Mouse (Mus musculus) midbrain, postnatal 0 days (tissue): Measurements from ENCODE around the gene Timm9. TPM values are rescaled to one million over a fixed set of nuclear protein-coding genes. Genes with fewer than 3 reads are reported as not detected.
A peak's percentile ranks its signal among the peaks of the same experiment; 100 is the strongest.

Experiments
- ATAC-seq: fragments of 200-750 bp; cut with Nextera tagmentation; 2 replicates; pipeline ENCODE4 v1.8.0; 2017; ENCODE audit warnings: moderate number of reproducible peaks, mild to moderate bottlenecking, moderate TSS enrichment, moderate library complexity; ENCODE audit not compliant: low FRiP score
- DNase-seq: peaks from one replicate; pipeline ENCODE4 v3.0.0-alpha.2; 2015; ENCODE audit warnings: low spot score
- H3K27ac ChIP-seq: fragments of 300-500 bp; sonication (generic); 2 replicates; pipeline ENCODE4 v1.5.1; 2014; ENCODE audit warnings: low read depth, mild to moderate bottlenecking, low read length, mixed read lengths
- H3K27me3 ChIP-seq: fragments of 300-500 bp; sonication (generic); 2 replicates; pipeline ENCODE4 v1.6.1; 2014; ENCODE audit warnings: low read length, control low read depth, mixed read lengths; ENCODE audit not compliant: insufficient read depth
- H3K36me3 ChIP-seq: fragments of 300-500 bp; sonication (generic); 2 replicates; pipeline ENCODE4 v1.6.1; 2014; ENCODE audit warnings: low read length, control low read depth, mixed read lengths; ENCODE audit not compliant: insufficient read depth
- H3K4me1 ChIP-seq: fragments of 300-500 bp; sonication (generic); 2 replicates; pipeline ENCODE4 v1.6.1; 2014; ENCODE audit warnings: mild to moderate bottlenecking, control low read depth, antibody characterized with exemption, low read length, mixed read lengths; ENCODE audit not compliant: insufficient read depth
- H3K4me2 ChIP-seq: fragments of 300-500 bp; sonication (generic); 2 replicates; pipeline ENCODE4 v1.6.1; 2014; ENCODE audit warnings: low read depth, mild to moderate bottlenecking, low read length, mixed read lengths; ENCODE audit not compliant: poor library complexity, severe bottlenecking
- H3K4me3 ChIP-seq: fragments of 300-500 bp; sonication (generic); 2 replicates; pipeline ENCODE4 v1.5.1; 2014; ENCODE audit warnings: low read depth, mild to moderate bottlenecking, low read length, moderate library complexity
- H3K9ac ChIP-seq: fragments of 300-500 bp; sonication (generic); replicated peaks from 2 replicates; pipeline ENCODE4 v1.6.1; 2014; ENCODE audit warnings: mild to moderate bottlenecking, low read length, moderate library complexity, mixed read lengths; ENCODE audit not compliant: poor library complexity, severe bottlenecking
- H3K9me3 ChIP-seq: fragments of 300-500 bp; sonication (generic); 2 replicates; pipeline ENCODE4 v1.6.1; 2016; ENCODE audit warnings: low read length, control low read depth
- CTCF ChIP-seq: IDR thresholded peaks from 2 replicates; pipeline ENCODE4 v1.5.1; 2016; ENCODE audit warnings: antibody characterized with exemption, mild to moderate bottlenecking
- WGBS: fragments of 180-500 bp; shearing (Covaris S2); extraction: QIAGEN DNeasy Blood & Tissue Kit; methylation state at CpG from one replicate; pipeline ENCODE4 v1.1.7; 2014; 5-methylcytosine and 5-hydroxymethylcytosine counted together
- polyA plus RNA-seq: library from polyadenylated mRNA; unstranded; fragments of >200 nt; fragmentation: Nextera tagmentation; extraction: Ambion mirVana; gene quantifications from 2 replicates; pipeline ENCODE4 v1.2.1, GENCODE M21; 2015
- total RNA-seq: library from RNA; depleted of rRNA; stranded (reverse); fragments of >200 nt; gene quantifications from 2 replicates; pipeline ENCODE4 v1.2.3, GENCODE M21; 2014; rRNA removed

Gene Timm9
- total RNA-seq (61.7 and 108 TPM in 2 replicates), polyA plus RNA-seq (137 and 146 TPM in 2 replicates)

DNA sequence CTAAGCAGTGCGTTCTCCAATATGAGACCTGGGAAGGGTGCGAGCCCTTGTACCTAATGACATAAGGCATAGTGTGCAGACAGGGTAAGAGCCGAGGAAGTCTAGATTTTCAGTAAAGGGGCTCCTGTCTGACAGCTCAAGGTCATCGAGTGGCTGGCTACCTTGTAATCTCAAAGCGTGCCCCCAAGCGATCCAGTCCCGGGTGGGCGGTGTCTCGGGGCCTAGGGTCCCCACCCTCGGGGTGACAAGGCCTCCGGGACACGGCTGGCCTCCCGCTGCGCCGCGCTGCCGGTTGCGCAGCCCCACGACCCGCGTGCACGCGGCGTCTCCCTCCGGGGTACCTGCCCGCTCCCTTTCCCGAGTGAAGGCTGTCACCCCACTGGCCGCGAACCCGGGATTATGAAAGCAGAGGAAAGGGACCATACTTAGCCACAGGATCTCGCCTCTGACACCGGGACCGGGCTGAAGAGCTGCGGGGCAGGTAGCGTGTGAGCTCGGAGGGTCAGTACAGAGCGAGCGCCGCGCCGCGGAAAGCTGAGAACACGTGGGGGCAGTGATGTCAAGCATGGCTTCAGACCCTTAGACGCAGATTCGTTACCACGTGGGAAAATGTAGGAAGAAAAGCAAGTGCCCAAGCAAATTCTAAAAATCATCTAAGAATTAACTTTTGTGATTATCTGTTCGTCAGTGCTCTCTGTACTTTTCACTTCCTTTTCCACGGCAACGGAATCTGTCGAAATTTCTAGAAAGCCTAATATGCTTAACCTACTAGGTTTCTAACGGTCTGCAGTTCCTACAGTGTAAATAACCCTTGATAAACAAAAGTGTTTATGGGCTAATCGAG, at the start of gene Timm9, which contains the start of gene 2700049A03Rik:
Gene Timm9 (minus strand): TSS at position 555 of the 844 bp plus-strand sequence.
Gene 2700049A03Rik (plus strand): TSS at position 719 of the 844 bp plus-strand sequence.
- TF ChIP-seq CTCF = 0 out of 2 replicates have a peak, but pooled peaks have one; percentile 7
- Histone ChIP-seq H3K27me3 (no peaks in the 10 kb centered on the region), H3K4me1 (peaks cover 12% of the 10 kb centered on the region), H3K4me2 (peak within 1 kb of the TSS; percentile 74), H3K9me3 (no peaks in the 10 kb centered on the region), H3K4me3 (peak within 1 kb of the TSS; percentile 99), H3K36me3 (peaks cover 21% of the 10 kb centered on the region; the same call in 1 of the 2 replicates), H3K27ac (peak within 1 kb of the TSS; percentile 77), H3K9ac (peak within 1 kb of the TSS; percentile 96)
- under 1% methylated on average over 52 of the region's 52 CpGs for WGBS
- DNase-seq (peak; percentile 90), ATAC-seq (peak; percentile 92)

DNA sequence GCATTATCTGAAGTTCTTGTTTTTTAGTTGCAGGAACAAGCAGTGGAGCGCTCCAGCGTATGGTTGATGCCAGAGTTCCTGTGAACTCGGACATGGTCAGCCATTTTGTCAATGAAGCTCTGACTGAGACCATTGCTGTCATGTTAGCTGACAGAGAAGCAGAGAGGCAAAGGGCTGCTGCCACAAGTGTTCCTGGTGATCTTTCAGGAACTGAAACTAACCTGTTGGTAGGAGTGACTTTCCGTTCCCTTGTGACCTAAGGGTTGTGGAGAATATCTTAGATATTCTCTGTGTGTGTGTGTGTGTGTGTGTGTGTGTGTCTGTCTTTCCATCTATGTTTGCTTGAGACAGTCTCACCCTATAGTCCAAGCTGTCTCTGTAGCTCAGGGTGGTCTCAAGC, 47.9 kb upstream of the Timm9 start:
- 98% methylated on average over 4 of the region's 4 CpGs for WGBS
- no peak for ATAC-seq
- no peaks in the 10 kb centered on the region for H3K27me3 ChIP-seq
- peaks cover 26% of the 10 kb centered on the region for H3K36me3 ChIP-seq
- H3K4me3 ChIP-seq = no peak overlapping the region
- H3K4me2 ChIP-seq = no peak overlapping the region
- H3K9me3 ChIP-seq = no peaks in the 10 kb centered on the region
- H3K27ac ChIP-seq = no peak overlapping the region
- DNase-seq = no peak
- no peaks in the 10 kb centered on the region for H3K4me1 ChIP-seq
- no peak for TF ChIP-seq CTCF
- no peak overlapping the region for H3K9ac ChIP-seq

DNA sequence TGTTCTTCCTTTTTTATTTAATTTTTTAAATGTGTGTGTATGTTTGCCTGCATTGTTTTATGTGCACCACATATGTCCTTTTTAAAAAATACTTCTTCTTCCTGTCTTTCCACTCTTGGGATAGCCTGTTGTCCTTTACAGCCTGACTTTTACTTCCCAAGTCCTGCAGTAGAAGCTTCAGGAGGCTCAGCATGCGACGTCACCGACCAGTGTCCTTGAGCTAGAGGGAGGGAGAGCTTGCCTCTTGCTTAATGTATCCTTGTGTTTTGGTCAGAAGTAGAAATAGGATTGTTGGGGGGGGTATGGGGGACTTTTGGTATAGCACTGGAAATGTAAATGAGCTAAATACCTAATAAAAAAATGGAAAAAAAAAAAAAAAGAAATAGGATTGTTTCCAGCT, 47.3 kb upstream of the Timm9 start:
- no peak overlapping the region for H3K27ac ChIP-seq
- no peaks in the 10 kb centered on the region for H3K4me1 ChIP-seq
- peaks cover 25% of the 10 kb centered on the region for H3K36me3 ChIP-seq
- no peak for ATAC-seq
- DNase-seq = no peak
- H3K4me2 ChIP-seq = no peak overlapping the region
- no peaks in the 10 kb centered on the region for H3K9me3 ChIP-seq
- no peak for TF ChIP-seq CTCF
- 94% methylated on average over 3 of the region's 3 CpGs for WGBS
- no peak overlapping the region for H3K4me3 ChIP-seq
- no peaks in the 10 kb centered on the region for H3K27me3 ChIP-seq
- H3K9ac ChIP-seq = no peak overlapping the region

DNA sequence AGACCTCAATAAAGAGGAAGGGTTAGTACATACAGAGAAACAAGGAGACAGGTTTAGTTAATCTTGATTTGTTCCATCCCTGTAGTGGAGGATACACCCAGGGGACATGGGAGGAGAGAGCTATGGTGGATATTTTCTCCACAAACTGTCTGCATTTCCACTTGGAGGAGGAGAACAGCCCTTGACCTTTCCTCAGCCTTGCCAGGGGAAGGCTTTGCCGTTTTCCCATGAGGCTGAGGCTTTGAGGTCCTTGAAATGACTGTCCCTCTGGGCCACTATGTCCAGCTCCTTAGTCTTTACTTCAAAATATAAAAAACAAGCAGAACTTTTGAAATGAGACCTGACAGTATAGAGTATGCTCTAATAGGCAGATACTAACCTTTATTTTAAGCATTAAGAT, 33.4 kb upstream of the Timm9 start:
- TF ChIP-seq CTCF = no peak
- ATAC-seq = no peak
- Histone ChIP-seq H3K27me3 (no peaks in the 10 kb centered on the region), H3K4me3 (no peak overlapping the region), H3K9ac (no peak overlapping the region), H3K9me3 (no peaks in the 10 kb centered on the region), H3K27ac (no peak overlapping the region), H3K4me2 (no peak overlapping the region), H3K36me3 (peaks cover 26% of the 10 kb centered on the region), H3K4me1 (no peaks in the 10 kb centered on the region)
- DNase-seq = no peak
- WGBS = 91% methylated on average over 1 of the region's 1 CpGs

DNA sequence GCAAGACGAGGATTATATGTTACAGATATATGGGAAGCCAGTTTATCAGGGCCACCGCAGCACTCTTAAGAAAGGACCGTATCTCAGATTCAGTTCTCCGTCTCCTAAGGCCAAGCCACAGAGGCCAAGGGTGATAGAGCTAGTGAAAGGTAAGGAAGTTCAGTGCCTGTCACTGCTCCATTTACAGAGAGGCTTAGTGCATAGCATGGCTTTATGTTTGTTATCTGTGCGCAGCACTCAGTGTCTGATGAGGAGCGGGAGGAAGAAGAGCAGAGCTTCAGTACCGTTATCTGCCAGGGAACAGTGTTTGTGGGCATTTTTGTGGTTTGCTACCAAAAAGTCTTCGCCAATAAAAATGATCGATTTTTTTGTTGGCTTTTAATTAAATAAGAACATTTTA, 27.9 kb upstream of the Timm9 start:
- ATAC-seq = no peak
- no peak for TF ChIP-seq CTCF
- WGBS = 96% methylated on average over 9 of the region's 9 CpGs

DNA sequence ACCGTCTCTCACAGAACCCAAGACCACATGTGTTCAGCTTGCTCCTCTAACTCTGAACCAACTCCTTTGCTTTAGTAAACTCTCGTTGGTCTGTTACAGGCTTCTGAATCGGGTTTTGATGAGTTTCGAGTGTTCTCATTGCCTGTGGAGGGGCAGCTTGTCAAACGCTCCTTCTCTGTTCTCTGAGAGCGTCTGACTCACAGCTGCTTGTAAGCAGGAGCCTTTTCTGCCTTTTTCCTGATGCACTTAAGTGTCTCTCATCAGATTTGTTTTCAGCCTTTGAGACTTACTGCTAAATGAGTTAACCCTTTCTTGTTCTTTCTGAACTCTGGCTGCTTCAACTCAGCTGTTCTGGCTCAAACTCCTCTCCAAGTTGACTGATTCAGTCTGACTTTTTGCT, 21.5 kb upstream of the Timm9 start:
- Histone ChIP-seq H3K9ac (no peak overlapping the region), H3K36me3 (peaks cover 29% of the 10 kb centered on the region), H3K27ac (no peak overlapping the region), H3K4me2 (no peak overlapping the region), H3K27me3 (no peaks in the 10 kb centered on the region), H3K9me3 (no peaks in the 10 kb centered on the region), H3K4me3 (no peak overlapping the region), H3K4me1 (no peaks in the 10 kb centered on the region)
- 92% methylated on average over 6 of the region's 6 CpGs for WGBS
- DNase-seq = no peak
- TF ChIP-seq CTCF = no peak
- ATAC-seq = no peak

More for the DNA sequence above, 27.9 kb upstream of the Timm9 start:
- Histone ChIP-seq H3K4me2 (no peak overlapping the region), H3K4me1 (no peaks in the 10 kb centered on the region), H3K9me3 (no peaks in the 10 kb centered on the region), H3K9ac (no peak overlapping the region), H3K4me3 (no peak overlapping the region), H3K27me3 (no peaks in the 10 kb centered on the region), H3K27ac (no peak overlapping the region), H3K36me3 (peaks cover 25% of the 10 kb centered on the region)
- no peak for DNase-seq
